Mouse (Mus musculus): Measurements from ENCODE around the gene Gm17949. TPM values are rescaled to one million over a fixed set of nuclear protein-coding genes. Genes with fewer than 3 reads are reported as not detected.
A peak's percentile ranks its signal among the peaks of the same experiment; 100 is the strongest.

The Gm17949 gene
- polyA plus RNA-seq, 1 experiment from 2014 or later: 0.24 TPM

- Histone ChIP-seq H3K4me3 (ENCODE audit: low read length) (no peak overlapping the region), H3K27me3 (ENCODE audit: control insufficient read depth, insufficient read depth, low read length) (peaks cover 4% of the 10 kb centered on the region; the same call in 1 of the 2 replicates), H3K4me2 (replicated peaks; ENCODE audit: low read depth, low read length) (no peak overlapping the region), H3K9ac (ENCODE audit: low read depth, low read length) (no peak overlapping the region), H3K9me3 (ENCODE audit: control insufficient read depth, low read length) (no peaks in the 10 kb centered on the region), H3K36me3 (ENCODE audit: control insufficient read depth, insufficient read depth, low read length) (peaks cover 10% of the 10 kb centered on the region; the same call in 1 of the 2 replicates), H3K4me1 (ENCODE audit: control insufficient read depth, insufficient read depth, low read length) (no peaks in the 10 kb centered on the region), H3K27ac (ENCODE audit: low read depth, low read length) (no peak overlapping the region)
- 82% methylated on average over 3 of the region's 3 CpGs for WGBS
- ATAC-seq (ENCODE audit: low FRiP score, low TSS enrichment): no peak
Measured at GRCm38 (mm10) chr17:57056246-57056645, 45.0 kb downstream of the Gm17949 start.

- 0% methylated on average over 13 of the region's 22 CpGs for WGBS
- no peaks in the 10 kb centered on the region for H3K36me3 ChIP-seq (ENCODE audit: control insufficient read depth, insufficient read depth, low read length)
- peak within 1 kb of the TSS; percentile 77 for H3K9ac ChIP-seq (ENCODE audit: low read depth, low read length)
- no peaks in the 10 kb centered on the region for H3K9me3 ChIP-seq (ENCODE audit: control insufficient read depth, low read length)
- H3K27ac ChIP-seq (ENCODE audit: low read depth, low read length): peak within 1 kb of the TSS; percentile 37; the same call in 1 of the 2 replicates
- peak within 1 kb of the TSS; percentile 84 for H3K4me3 ChIP-seq (ENCODE audit: low read length)
- peak within 1 kb of the TSS; percentile 87 for H3K4me2 ChIP-seq (replicated peaks; ENCODE audit: low read depth, low read length)
- H3K4me1 ChIP-seq (ENCODE audit: control insufficient read depth, insufficient read depth, low read length): no peaks in the 10 kb centered on the region
- peaks cover 24% of the 10 kb centered on the region for H3K27me3 ChIP-seq (ENCODE audit: control insufficient read depth, insufficient read depth, low read length)
- ATAC-seq (ENCODE audit: low FRiP score, low TSS enrichment): 0 out of 2 replicates have a peak, but pooled peaks have one; percentile 2
Measured at GRCm38 (mm10) chr17:57058891-57059485, 47.7 kb downstream of the Gm17949 start, which contains the start of gene Crb3. Crb3 (plus strand) TSS chr17:57059105.

- Histone ChIP-seq H3K27me3 (ENCODE audit: control insufficient read depth, insufficient read depth, low read length) (peaks cover 24% of the 10 kb centered on the region), H3K9me3 (ENCODE audit: control insufficient read depth, low read length) (no peaks in the 10 kb centered on the region), H3K4me3 (ENCODE audit: low read length) (peak within 1 kb of the TSS; percentile 84), H3K27ac (ENCODE audit: low read depth, low read length) (peak within 1 kb of the TSS; percentile 71; the same call in 1 of the 2 replicates), H3K4me1 (ENCODE audit: control insufficient read depth, insufficient read depth, low read length) (no peaks in the 10 kb centered on the region), H3K4me2 (replicated peaks; ENCODE audit: low read depth, low read length) (peak within 1 kb of the TSS; percentile 87), H3K36me3 (ENCODE audit: control insufficient read depth, insufficient read depth, low read length) (no peaks in the 10 kb centered on the region), H3K9ac (ENCODE audit: low read depth, low read length) (peak within 1 kb of the TSS; percentile 77)
- peak; percentile 59 for ATAC-seq (ENCODE audit: low FRiP score, low TSS enrichment)
- under 1% methylated on average over 24 of the region's 45 CpGs for WGBS
Measured at GRCm38 (mm10) chr17:57059486-57059977, 48.3 kb downstream of the Gm17949 start, which contains the start of gene Slc25a23. Slc25a23 (minus strand) TSS chr17:57059863.

DNA sequence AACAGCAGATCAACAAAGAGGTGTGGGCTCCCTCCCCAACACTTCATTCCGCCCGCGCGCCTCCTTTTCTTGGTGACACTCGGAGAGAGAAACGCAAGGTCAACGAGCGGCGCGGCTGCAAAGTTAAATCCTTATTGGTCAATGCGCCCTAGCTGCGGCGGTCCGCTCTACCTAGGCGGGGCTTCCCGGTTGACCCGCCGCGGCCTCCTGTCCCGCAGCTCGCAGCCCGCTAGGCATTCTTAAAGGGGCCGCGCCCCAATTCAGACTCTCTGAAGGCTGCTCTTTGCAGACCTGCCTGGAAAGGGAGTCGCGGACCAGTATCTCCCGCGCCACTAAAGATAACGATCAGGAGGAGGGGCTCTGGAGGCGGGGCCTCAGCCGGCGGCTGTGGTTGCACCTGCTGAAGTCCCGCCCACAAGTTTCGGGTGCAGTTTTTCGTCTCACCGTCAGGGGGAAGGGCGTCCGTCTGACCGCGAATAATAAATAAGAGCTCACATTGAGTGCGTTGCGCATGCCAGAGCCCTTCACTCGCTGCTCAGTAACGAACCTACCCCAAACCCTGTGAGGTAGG is 49.0 kb downstream of the Gm17949 start:
- Histone ChIP-seq H3K4me3 (ENCODE audit: low read length) (peak overlapping the region; percentile 84), H3K4me1 (ENCODE audit: control insufficient read depth, insufficient read depth, low read length) (no peaks in the 10 kb centered on the region), H3K9ac (ENCODE audit: low read depth, low read length) (peak overlapping the region; percentile 77; the same call in 1 of the 2 replicates), H3K27ac (ENCODE audit: low read depth, low read length) (peak overlapping the region; percentile 71; the same call in 1 of the 2 replicates), H3K27me3 (ENCODE audit: control insufficient read depth, insufficient read depth, low read length) (peaks cover 24% of the 10 kb centered on the region), H3K4me2 (replicated peaks; ENCODE audit: low read depth, low read length) (peak overlapping the region; percentile 87), H3K9me3 (ENCODE audit: control insufficient read depth, low read length) (no peaks in the 10 kb centered on the region), H3K36me3 (ENCODE audit: control insufficient read depth, insufficient read depth, low read length) (no peaks in the 10 kb centered on the region)
- peak; percentile 87 for ATAC-seq (ENCODE audit: low FRiP score, low TSS enrichment)
- WGBS: under 1% methylated on average over 44 of the region's 44 CpGs

- Histone ChIP-seq H3K27me3 (ENCODE audit: control insufficient read depth, insufficient read depth, low read length) (peaks cover 24% of the 10 kb centered on the region), H3K9ac (ENCODE audit: low read depth, low read length) (no peak overlapping the region), H3K4me3 (ENCODE audit: low read length) (peak overlapping the region; percentile 84), H3K9me3 (ENCODE audit: control insufficient read depth, low read length) (no peaks in the 10 kb centered on the region), H3K4me2 (replicated peaks; ENCODE audit: low read depth, low read length) (peak overlapping the region; percentile 87), H3K27ac (ENCODE audit: low read depth, low read length) (no peak overlapping the region; the same call in 1 of the 2 replicates), H3K36me3 (ENCODE audit: control insufficient read depth, insufficient read depth, low read length) (no peaks in the 10 kb centered on the region), H3K4me1 (ENCODE audit: control insufficient read depth, insufficient read depth, low read length) (no peaks in the 10 kb centered on the region)
- WGBS: 35% methylated on average over 10 of the region's 10 CpGs
- no peak for ATAC-seq (ENCODE audit: low FRiP score, low TSS enrichment)
Measured at GRCm38 (mm10) chr17:57061069-57061468, 49.8 kb downstream of the Gm17949 start.

DNA sequence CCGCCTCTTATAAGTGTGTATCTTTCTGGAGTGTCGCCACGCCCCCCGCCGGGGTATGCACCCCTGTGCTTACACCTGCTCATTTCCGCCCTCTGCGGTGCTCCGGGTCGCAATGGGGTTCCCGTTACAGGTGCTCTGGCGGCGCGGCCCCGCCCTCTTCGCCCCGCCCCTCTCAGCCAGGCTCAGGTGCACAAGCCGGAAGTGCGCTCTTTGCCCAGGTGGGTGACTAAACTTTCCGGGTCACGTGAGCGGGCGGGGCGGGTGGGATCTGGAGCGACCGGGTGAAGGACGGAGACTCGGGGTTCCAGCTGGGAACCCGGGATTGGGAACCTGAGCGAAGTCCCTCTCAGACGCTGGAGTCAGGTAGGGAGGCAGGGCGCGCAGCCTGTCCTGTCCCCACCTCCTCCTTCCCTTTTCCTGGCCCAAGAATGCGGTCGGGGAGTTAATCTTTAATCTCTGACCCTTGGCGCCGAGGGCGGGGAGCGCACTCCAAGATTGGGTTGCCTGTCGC is 50.8 kb downstream of the Gm17949 start:
- peak overlapping the region; percentile 29; the same call in 1 of the 2 replicates for H3K9ac ChIP-seq (ENCODE audit: low read depth, low read length)

DNA sequence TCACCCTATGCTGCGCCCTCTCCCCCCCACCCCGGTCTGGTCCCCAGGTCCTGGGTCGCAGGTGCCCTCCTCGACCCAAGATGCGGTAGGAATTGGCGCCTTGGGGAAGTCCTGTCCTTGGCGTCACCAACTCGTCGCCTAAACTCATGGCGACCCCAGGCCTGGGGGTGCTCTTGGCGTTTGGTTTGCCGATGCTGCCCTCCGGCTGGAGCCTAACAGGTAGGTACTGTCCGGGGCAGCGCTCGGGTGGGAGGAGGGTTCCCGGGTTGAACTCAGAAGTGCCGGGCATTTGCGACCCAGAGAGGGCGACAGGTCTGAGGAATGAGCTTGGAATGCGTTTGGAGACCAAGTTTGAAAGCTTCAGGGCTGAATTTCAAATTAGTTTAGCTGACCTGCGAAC is 51.3 kb downstream of the Gm17949 start:
- Histone ChIP-seq H3K36me3 (ENCODE audit: control insufficient read depth, insufficient read depth, low read length) (no peaks in the 10 kb centered on the region), H3K4me1 (ENCODE audit: control insufficient read depth, insufficient read depth, low read length) (no peaks in the 10 kb centered on the region), H3K27ac (ENCODE audit: low read depth, low read length) (peak overlapping the region; percentile 56), H3K27me3 (ENCODE audit: control insufficient read depth, insufficient read depth, low read length) (peaks cover 24% of the 10 kb centered on the region), H3K4me3 (ENCODE audit: low read length) (peak overlapping the region; percentile 37), H3K9ac (ENCODE audit: low read depth, low read length) (peak overlapping the region; percentile 29; the same call in 1 of the 2 replicates), H3K9me3 (ENCODE audit: control insufficient read depth, low read length) (no peaks in the 10 kb centered on the region), H3K4me2 (replicated peaks; ENCODE audit: low read depth, low read length) (peak overlapping the region; percentile 31)
- 0 out of 2 replicates have a peak, but pooled peaks have one; percentile 11 for ATAC-seq (ENCODE audit: low FRiP score, low TSS enrichment)
- WGBS: under 1% methylated on average over 22 of the region's 22 CpGs

More for the DNA sequence above, 50.8 kb downstream of the Gm17949 start:
- WGBS: 1% methylated on average over 37 of the region's 39 CpGs
- H3K27ac ChIP-seq (ENCODE audit: low read depth, low read length): peak overlapping the region; percentile 56
- peak overlapping the region; percentile 31 for H3K4me2 ChIP-seq (replicated peaks; ENCODE audit: low read depth, low read length)
- peak overlapping the region; percentile 37 for H3K4me3 ChIP-seq (ENCODE audit: low read length)
- no peaks in the 10 kb centered on the region for H3K9me3 ChIP-seq (ENCODE audit: control insufficient read depth, low read length)
- no peaks in the 10 kb centered on the region for H3K36me3 ChIP-seq (ENCODE audit: control insufficient read depth, insufficient read depth, low read length)
- peak; percentile 25 for ATAC-seq (ENCODE audit: low FRiP score, low TSS enrichment)
- H3K4me1 ChIP-seq (ENCODE audit: control insufficient read depth, insufficient read depth, low read length): no peaks in the 10 kb centered on the region
- peaks cover 24% of the 10 kb centered on the region for H3K27me3 ChIP-seq (ENCODE audit: control insufficient read depth, insufficient read depth, low read length)

- Histone ChIP-seq H3K27ac (ENCODE audit: low read depth, low read length) (no peak overlapping the region), H3K4me3 (ENCODE audit: low read length) (peak overlapping the region; percentile 37), H3K27me3 (ENCODE audit: control insufficient read depth, insufficient read depth, low read length) (peaks cover 24% of the 10 kb centered on the region)
Measured at GRCm38 (mm10) chr17:57063031-57063430, 51.8 kb downstream of the Gm17949 start.

More at GRCm38 (mm10) chr17:57063031-57063430, 51.8 kb downstream of the Gm17949 start:
- Histone ChIP-seq H3K4me1 (ENCODE audit: control insufficient read depth, insufficient read depth, low read length) (no peaks in the 10 kb centered on the region), H3K36me3 (ENCODE audit: control insufficient read depth, insufficient read depth, low read length) (no peaks in the 10 kb centered on the region), H3K9me3 (ENCODE audit: control insufficient read depth, low read length) (no peaks in the 10 kb centered on the region), H3K9ac (ENCODE audit: low read depth, low read length) (peak overlapping the region; percentile 42; the same call in 1 of the 2 replicates), H3K4me2 (replicated peaks; ENCODE audit: low read depth, low read length) (peak overlapping the region; percentile 31)
- 4% methylated on average over 8 of the region's 8 CpGs for WGBS
- no peak for ATAC-seq (ENCODE audit: low FRiP score, low TSS enrichment)
